15 mouse cellular contexts compared by ENCODE assay signal in the genomic region with DNA sequence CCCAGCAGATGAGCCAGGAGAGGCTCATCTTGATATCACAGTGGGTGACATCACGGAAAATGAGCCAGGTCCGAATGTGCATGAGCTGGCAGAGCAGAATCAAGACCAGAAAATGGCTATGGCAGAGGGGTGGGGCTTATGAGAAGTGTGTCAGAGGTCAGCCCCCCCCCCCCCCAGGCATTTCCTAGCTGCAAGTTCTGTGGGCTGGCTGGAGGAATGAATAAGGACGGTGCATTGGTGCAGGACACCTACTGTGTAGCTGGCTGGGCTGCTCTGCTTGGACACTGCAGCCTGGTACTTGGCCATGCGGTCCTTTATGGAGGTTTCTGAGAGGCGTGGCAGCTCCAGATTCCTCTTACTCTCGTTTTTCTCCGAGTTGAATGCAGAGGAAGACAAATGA. TPM values are rescaled to one million over a fixed set of nuclear protein-coding genes. Genes with fewer than 3 reads are reported as not detected.
DNase-seq lines count a peak whose midpoint lies in the region; ATAC-seq and TF ChIP-seq lines count a peak whose summit lies in the region.
"Had no signal": no experiment of that assay in that cellular context is flagged by ENCODE, and none has a peak within 500 bp of the region (broad histone marks: within the 10 kb centered on the region; RNA-seq: fewer than 3 reads in every experiment).

No protein-coding gene starts in this region.

- no peak for TF ChIP-seq CTCF in ES-Bruce4 (IDR thresholded peaks at IDR 0.05; ENCODE audit: low read depth, low read length)

- H3K27ac ChIP-seq in hindbrain, embryonic 11.5 days (ENCODE audit: low read depth, low read length), result no peak overlapping the region
- no peak overlapping the region for H3K27ac ChIP-seq in hindbrain, embryonic 12.5 days
- H3K27ac ChIP-seq in ES-Bruce4 (ENCODE audit: insufficient read depth, low read length), result peak overlapping the region; percentile 12; the same call in 1 of the 2 replicates
- H3K27ac ChIP-seq in neural tube, embryonic 12.5 days, result no peak overlapping the region
- H3K27ac ChIP-seq in liver, embryonic 11.5 days (ENCODE audit: low read depth, low read length), result no peak overlapping the region
- H3K27ac ChIP-seq: midbrain, embryonic 15.5 days; stomach, postnatal 0 days had no signal

- TF ChIP-seq EP300 in ES-Bruce4 (IDR thresholded peaks at IDR 0.05; ENCODE audit: insufficient read depth, low read depth, low read length), result peak; percentile 51; the same call in 1 of the 2 replicates

- no peaks in the 10 kb centered on the region; the same call in 1 of the 2 replicates for H3K4me1 ChIP-seq in hindbrain, embryonic 11.5 days (replicated peaks; ENCODE audit: control insufficient read depth, insufficient read depth, low read length)
- peaks cover 30% of the 10 kb centered on the region for H3K4me1 ChIP-seq in hindbrain, embryonic 12.5 days
- H3K4me1 ChIP-seq in ES-Bruce4 (ENCODE audit: control insufficient read depth, insufficient read depth, low read length), result peaks cover 4% of the 10 kb centered on the region
- peaks cover 18% of the 10 kb centered on the region for H3K4me1 ChIP-seq in neural tube, embryonic 12.5 days
- H3K4me1 ChIP-seq in liver, embryonic 11.5 days (replicated peaks; ENCODE audit: control insufficient read depth, insufficient read depth, low read length), result 0 out of 2 replicates have a peak, but pooled peaks cover 5% of the 10 kb centered on the region

- DNase-seq in hindbrain, embryonic 11.5 days (ENCODE audit: low spot score), result peak; percentile 33
- DNase-seq in embryo, embryonic 9.5 days (ENCODE audit: extremely low spot score), result peak; percentile 50
- no peak for DNase-seq in cerebellum, adult 9-10 months
- no peak for DNase-seq in heart, adult 8-10 months (ENCODE audit: low spot score)
- DNase-seq in liver, embryonic 11.5 days (ENCODE audit: low spot score), result no peak
- DNase-seq: adrenal gland, adult 2 months; gastrocnemius, postnatal 36 days; kidney, adult 9 months had no signal

- WGBS in hindbrain, embryonic 11.5 days, result 25% methylated on average over 6 of the region's 7 CpGs
- 24% methylated on average over 7 of the region's 7 CpGs for WGBS in hindbrain, embryonic 12.5 days
- WGBS in neural tube, embryonic 12.5 days, result 12% methylated on average over 7 of the region's 7 CpGs
- 52% methylated on average over 7 of the region's 7 CpGs for WGBS in liver, embryonic 11.5 days

- H3K4me2 ChIP-seq in hindbrain, embryonic 11.5 days (replicated peaks; ENCODE audit: low read depth, low read length), result no peak overlapping the region
- no peak overlapping the region for H3K4me2 ChIP-seq in hindbrain, embryonic 12.5 days (replicated peaks)
- H3K4me2 ChIP-seq in neural tube, embryonic 12.5 days (replicated peaks), result 0 out of 2 replicates have a peak overlapping the region, but pooled peaks have one; percentile 12
- H3K4me2 ChIP-seq in liver, embryonic 11.5 days, result no peak overlapping the region
- H3K4me2 ChIP-seq: hindbrain, embryonic 15.5 days; midbrain, embryonic 15.5 days had no signal

- H3K9ac ChIP-seq in hindbrain, embryonic 11.5 days (ENCODE audit: low read depth, low read length), result no peak overlapping the region
- H3K9ac ChIP-seq in hindbrain, embryonic 12.5 days, result no peak overlapping the region
- no peak overlapping the region for H3K9ac ChIP-seq in ES-Bruce4 (ENCODE audit: low read depth, poor library complexity, severe bottlenecking)
- no peak overlapping the region for H3K9ac ChIP-seq in neural tube, embryonic 12.5 days
- H3K9ac ChIP-seq in liver, embryonic 11.5 days (ENCODE audit: low read depth, low read length), result no peak overlapping the region
- H3K9ac ChIP-seq: hindbrain, embryonic 15.5 days; midbrain, embryonic 15.5 days had no signal

- no peak overlapping the region for H3K4me3 ChIP-seq in hindbrain, embryonic 11.5 days (ENCODE audit: low read depth, low read length)
- H3K4me3 ChIP-seq in hindbrain, embryonic 12.5 days, result no peak overlapping the region
- no peak overlapping the region for H3K4me3 ChIP-seq in ES-Bruce4 (ENCODE audit: low read depth, low read length)
- H3K4me3 ChIP-seq in neural tube, embryonic 12.5 days, result no peak overlapping the region
- no peak overlapping the region for H3K4me3 ChIP-seq in liver, embryonic 11.5 days (ENCODE audit: low read depth, low read length)
- H3K4me3 ChIP-seq: hindbrain, embryonic 15.5 days; midbrain, embryonic 15.5 days had no signal

- no peaks in the 10 kb centered on the region for H3K36me3 ChIP-seq in hindbrain, embryonic 11.5 days (ENCODE audit: control insufficient read depth, insufficient read depth, low read length)
- H3K36me3 ChIP-seq in hindbrain, embryonic 12.5 days, result no peaks in the 10 kb centered on the region
- peaks cover 19% of the 10 kb centered on the region for H3K36me3 ChIP-seq in ES-Bruce4 (ENCODE audit: control insufficient read depth, insufficient read depth, low read length, poor library complexity, severe bottlenecking)
- 0 out of 2 replicates have a peak, but pooled peaks cover 5% of the 10 kb centered on the region for H3K36me3 ChIP-seq in neural tube, embryonic 12.5 days
- peaks cover 3% of the 10 kb centered on the region; the same call in 1 of the 2 replicates for H3K36me3 ChIP-seq in liver, embryonic 11.5 days (ENCODE audit: control insufficient read depth, insufficient read depth, low read length)
- H3K36me3 ChIP-seq: hindbrain, embryonic 15.5 days; midbrain, embryonic 15.5 days had no signal

- no peaks in the 10 kb centered on the region for H3K9me3 ChIP-seq in hindbrain, embryonic 11.5 days (ENCODE audit: control insufficient read depth, low read length)
- no peaks in the 10 kb centered on the region for H3K9me3 ChIP-seq in hindbrain, embryonic 12.5 days (replicated peaks)
- H3K9me3 ChIP-seq in ES-Bruce4 (replicated peaks; ENCODE audit: control insufficient read depth, insufficient read depth, low read length, poor library complexity, severe bottlenecking), result no peaks in the 10 kb centered on the region
- H3K9me3 ChIP-seq in neural tube, embryonic 12.5 days, result no peaks in the 10 kb centered on the region
- no peaks in the 10 kb centered on the region for H3K9me3 ChIP-seq in liver, embryonic 11.5 days (ENCODE audit: control insufficient read depth, low read length)
- H3K9me3 ChIP-seq: hindbrain, embryonic 15.5 days; midbrain, embryonic 15.5 days had no signal

- TF ChIP-seq POLR2A in ES-Bruce4 (IDR thresholded peaks at IDR 0.05; ENCODE audit: insufficient read depth, low read length), result no peak

- no peak for ATAC-seq in hindbrain, embryonic 11.5 days (ENCODE audit: low FRiP score)
- ATAC-seq in hindbrain, embryonic 12.5 days (ENCODE audit: low FRiP score), result no peak
- ATAC-seq in neural tube, embryonic 12.5 days (ENCODE audit: low FRiP score, low read depth), result no peak
- no peak for ATAC-seq in liver, embryonic 11.5 days (replicated peaks; ENCODE audit: low FRiP score)
- ATAC-seq: midbrain, embryonic 15.5 days; Patski had no signal

- no peaks in the 10 kb centered on the region for H3K27me3 ChIP-seq in hindbrain, embryonic 11.5 days (ENCODE audit: control insufficient read depth, insufficient read depth, low read length)
- no peaks in the 10 kb centered on the region for H3K27me3 ChIP-seq in hindbrain, embryonic 12.5 days
- H3K27me3 ChIP-seq in ES-Bruce4 (ENCODE audit: control insufficient read depth, insufficient read depth, low read length, poor library complexity, severe bottlenecking), result no peaks in the 10 kb centered on the region
- no peaks in the 10 kb centered on the region for H3K27me3 ChIP-seq in neural tube, embryonic 12.5 days (replicated peaks)
- no peaks in the 10 kb centered on the region for H3K27me3 ChIP-seq in liver, embryonic 11.5 days (replicated peaks; ENCODE audit: control insufficient read depth, insufficient read depth, low read length)
- H3K27me3 ChIP-seq: hindbrain, embryonic 15.5 days; midbrain, embryonic 15.5 days; Patski had no signal

RNA-seq across cellular contexts. Expression of a gene that starts 33.5 kb away (rescaled TPM):
- 61.6 and 66.6 TPM in 2 replicates for polyA plus RNA-seq in hindbrain, embryonic 11.5 days (2014; fragmentation: Nextera tagmentation; extraction: Ambion mirVana)
- polyA plus RNA-seq in hindbrain, embryonic 12.5 days (2016; fragmentation: Nextera tagmentation; extraction: Ambion mirVana), result 66.8 and 69.3 TPM in 2 replicates
- polyA plus RNA-seq in ES-Bruce4 (2011; ENCODE audit: insufficient read depth, insufficient read length, low read depth, missing spikeins), result 49.5 and 52.1 TPM in 2 replicates
- polyA plus RNA-seq in neural tube, embryonic 12.5 days (2016; fragmentation: Nextera tagmentation; extraction: Ambion mirVana), result 65.6 and 67.3 TPM in 2 replicates
- 10 to 100 TPM; 17.8 to 23.6 (median 18.1) TPM for total RNA-seq in heart, adult 8-10 months (2022)
- 32.3 and 34.7 TPM in 2 replicates for polyA plus RNA-seq in liver, embryonic 11.5 days (2014; fragmentation: Nextera tagmentation; extraction: Ambion mirVana)

Comparison
In these comparisons a context has a peak if more than half of its experiments do, and no peak if none do; other contexts are left out.
1. DNase-seq: peak in hindbrain, embryonic 11.5 days (single experiment) and embryo, embryonic 9.5 days (single experiment); none in cerebellum, adult 9-10 months (single experiment), heart, adult 8-10 months (single experiment) and liver, embryonic 11.5 days (single experiment).